Mouse (Mus musculus) kidney, adult 9 months (tissue): ENCODE data around the gene Adarb1.
A peak's percentile ranks its signal among the peaks of the same experiment; 100 is the strongest.

Source experiments
- DNase-seq: peaks from one replicate; pipeline ENCODE4 v3.0.0; 2022

Gene Adarb1

GRCm38 (mm10) chr10:77381191-77381590 is 36.9 kb downstream of the Adarb1 start:
- no peak for DNase-seq

GRCm38 (mm10) chr10:77380716-77381115 is 37.4 kb downstream of the Adarb1 start:
- DNase-seq = peak; percentile 39

GRCm38 (mm10) chr10:77379199-77379598 is 38.9 kb downstream of the Adarb1 start:
- no peak for DNase-seq

- DNase-seq = no peak
These were observed 42.0 kb downstream of the Adarb1 start for GRCm38 (mm10) chr10:77376056-77376455.

GRCm38 (mm10) chr10:77374948-77375347 is 43.1 kb downstream of the Adarb1 start:
- no peak for DNase-seq

GRCm38 (mm10) chr10:77374407-77374806 is 43.7 kb downstream of the Adarb1 start:
- DNase-seq = no peak

GRCm38 (mm10) chr10:77370129-77370528 is 47.9 kb downstream of the Adarb1 start:
- no peak for DNase-seq

GRCm38 (mm10) chr10:77367973-77368372 is 50.1 kb downstream of the Adarb1 start:
- DNase-seq = no peak

- no peak for DNase-seq
These were observed 51.1 kb downstream of the Adarb1 start for GRCm38 (mm10) chr10:77366959-77367358.

GRCm38 (mm10) chr10:77365212-77365611 is 52.9 kb downstream of the Adarb1 start:
- DNase-seq = no peak

GRCm38 (mm10) chr10:77360486-77360885 is 57.6 kb downstream of the Adarb1 start:
- DNase-seq = no peak

GRCm38 (mm10) chr10:77357957-77358356 is 60.1 kb downstream of the Adarb1 start:
- DNase-seq = no peak

- DNase-seq = peak; percentile 86
These were observed 64.9 kb downstream of the Adarb1 start for GRCm38 (mm10) chr10:77353031-77353745.

- no peak for DNase-seq
These were observed 75.2 kb downstream of the Adarb1 start for GRCm38 (mm10) chr10:77342842-77343241.

GRCm38 (mm10) chr10:77341711-77342110 is 76.4 kb downstream of the Adarb1 start:
- no peak for DNase-seq

- no peak for DNase-seq
These were observed 77.0 kb downstream of the Adarb1 start for GRCm38 (mm10) chr10:77341059-77341458.

GRCm38 (mm10) chr10:77339871-77340341 is 78.2 kb downstream of the Adarb1 start:
- peak; percentile 11 for DNase-seq

GRCm38 (mm10) chr10:77333518-77333917 is 84.6 kb downstream of the Adarb1 start:
- no peak for DNase-seq

GRCm38 (mm10) chr10:77329446-77330094 is 88.5 kb downstream of the Adarb1 start:
- DNase-seq = no peak

GRCm38 (mm10) chr10:77324716-77325115 is 93.4 kb downstream of the Adarb1 start:
- DNase-seq = no peak

GRCm38 (mm10) chr10:77321611-77322010 is 96.5 kb downstream of the Adarb1 start:
- peak; percentile 18 for DNase-seq

GRCm38 (mm10) chr10:77321001-77321400 is 97.1 kb downstream of the Adarb1 start:
- DNase-seq = no peak

GRCm38 (mm10) chr10:77315682-77316081 is 102.4 kb downstream of the Adarb1 start:
- no peak for DNase-seq

GRCm38 (mm10) chr10:77314711-77315266 is 103.3 kb downstream of the Adarb1 start:
- DNase-seq = peak; percentile 11
